Mouse (Mus musculus) limb, embryonic 10.5 days (tissue): ENCODE measurements around the gene Car14. TPM values are rescaled to one million over a fixed set of nuclear protein-coding genes. Genes with fewer than 3 reads are reported as not detected.
A peak's percentile ranks its signal among the peaks of the same experiment; 100 is the strongest.
"Not testable (repeated sequence)": the region's sequence is repeated elsewhere in the genome, so short reads cannot be mapped to it uniquely, and the experiment has no call there.

Experiments
- DNase-seq: peaks from one replicate; pipeline ENCODE4 v3.0.0-alpha.2; 2017; ENCODE audit warnings: low spot score
- H3K27ac ChIP-seq: fragments of 300-500 bp; sonication (generic); 2 replicates; pipeline ENCODE4 v1.5.1; 2016; ENCODE audit warnings: mild to moderate bottlenecking
- H3K27me3 ChIP-seq: fragments of 300-500 bp; sonication (generic); 2 replicates; pipeline ENCODE4 v1.6.1; 2016; ENCODE audit warnings: low read depth, mild to moderate bottlenecking; ENCODE audit not compliant: poor library complexity, severe bottlenecking
- H3K36me3 ChIP-seq: fragments of 300-500 bp; sonication (generic); 2 replicates; pipeline ENCODE4 v1.6.1; 2016; ENCODE audit warnings: mild to moderate bottlenecking, moderate library complexity
- H3K4me1 ChIP-seq: fragments of 300-500 bp; sonication (generic); 2 replicates; pipeline ENCODE4 v1.6.1; 2016
- H3K4me3 ChIP-seq: fragments of 300-500 bp; sonication (generic); 2 replicates; pipeline ENCODE4 v1.5.1; 2016; ENCODE audit warnings: mild to moderate bottlenecking, moderate library complexity
- H3K9me3 ChIP-seq: fragments of 300-500 bp; sonication (generic); replicated peaks from 2 replicates; pipeline ENCODE4 v1.6.1; 2016; ENCODE audit warnings: mild to moderate bottlenecking
- WGBS: fragments of 180-500 bp; shearing (Covaris S2); methylation state at CpG from one replicate; pipeline ENCODE4 v1.1.7; 2016; 5-methylcytosine and 5-hydroxymethylcytosine counted together
- polyA plus RNA-seq: library from polyadenylated mRNA; unstranded; fragments of >200 nt; fragmentation: Nextera tagmentation; extraction: Ambion mirVana; gene quantifications from 2 replicates; pipeline ENCODE4 v1.2.1, GENCODE M21; 2016

The Car14 gene
- polyA plus RNA-seq, 1 experiment from 2014 or later: 161 TPM

DNA sequence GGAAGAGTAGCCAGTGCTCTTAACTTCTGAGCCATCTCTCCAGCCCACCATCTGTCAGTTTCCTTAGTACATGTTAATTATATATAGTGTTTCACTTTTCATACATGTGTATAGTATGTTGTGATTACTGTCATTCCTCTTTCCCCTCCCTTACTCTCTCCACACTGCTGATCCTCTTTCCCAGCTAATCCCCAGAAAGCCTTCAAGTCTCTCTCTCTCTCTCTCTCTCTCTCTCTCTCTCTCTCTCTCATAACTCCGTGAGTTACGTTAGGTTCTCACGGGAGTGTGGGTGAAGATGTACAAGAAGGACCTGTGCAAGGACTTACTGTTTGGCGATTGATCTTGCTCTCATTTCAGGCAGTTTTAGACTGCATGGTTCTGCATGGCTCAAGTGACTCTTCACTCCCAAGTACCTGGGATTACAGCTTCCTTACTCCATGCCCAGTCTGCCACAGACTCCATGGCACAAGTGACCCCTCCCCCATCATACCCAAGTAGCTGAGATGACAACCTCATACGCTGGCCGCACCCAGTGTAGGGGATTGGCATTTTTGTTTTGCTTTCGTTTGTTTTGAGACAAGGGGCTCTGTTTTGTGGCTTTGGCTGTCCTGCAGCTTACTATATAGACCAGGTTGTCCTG, 28.7 kb upstream of the Car14 start:
- Histone ChIP-seq H3K9me3 (no peaks in the 10 kb centered on the region), H3K4me1 (peaks cover 10% of the 10 kb centered on the region; the same call in 1 of the 2 replicates), H3K27ac (no peak overlapping the region), H3K4me3 (no peak overlapping the region), H3K36me3 (peaks cover 63% of the 10 kb centered on the region), H3K27me3 (no peaks in the 10 kb centered on the region)
- 95% methylated on average over 7 of the region's 7 CpGs for WGBS
- no peak for DNase-seq

DNA sequence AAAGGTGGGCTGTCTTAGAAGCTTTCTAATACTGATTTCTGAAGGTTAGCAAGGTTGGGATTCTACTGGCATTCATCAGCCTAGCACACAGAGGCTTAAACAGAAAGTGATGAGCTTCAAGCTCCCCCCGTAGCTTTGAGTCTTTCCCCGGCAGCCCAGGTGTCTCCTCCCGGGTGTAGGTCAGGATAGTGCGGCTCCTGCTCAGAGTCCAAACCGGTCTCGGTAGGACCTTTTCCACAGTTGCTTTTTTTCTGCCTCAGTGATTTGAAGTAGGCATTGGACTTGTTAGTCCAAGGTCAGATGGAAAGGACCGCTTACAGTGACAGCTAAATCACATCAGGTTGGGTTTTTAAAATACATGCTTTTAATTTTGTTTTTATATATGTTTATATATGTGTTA, 28.1 kb upstream of the Car14 start:
- Histone ChIP-seq H3K9me3 (no peaks in the 10 kb centered on the region), H3K27ac (no peak overlapping the region), H3K4me1 (peaks cover 10% of the 10 kb centered on the region; the same call in 1 of the 2 replicates), H3K27me3 (no peaks in the 10 kb centered on the region), H3K36me3 (peaks cover 57% of the 10 kb centered on the region), H3K4me3 (no peak overlapping the region)
- 94% methylated on average over 7 of the region's 7 CpGs for WGBS
- DNase-seq: no peak

DNA sequence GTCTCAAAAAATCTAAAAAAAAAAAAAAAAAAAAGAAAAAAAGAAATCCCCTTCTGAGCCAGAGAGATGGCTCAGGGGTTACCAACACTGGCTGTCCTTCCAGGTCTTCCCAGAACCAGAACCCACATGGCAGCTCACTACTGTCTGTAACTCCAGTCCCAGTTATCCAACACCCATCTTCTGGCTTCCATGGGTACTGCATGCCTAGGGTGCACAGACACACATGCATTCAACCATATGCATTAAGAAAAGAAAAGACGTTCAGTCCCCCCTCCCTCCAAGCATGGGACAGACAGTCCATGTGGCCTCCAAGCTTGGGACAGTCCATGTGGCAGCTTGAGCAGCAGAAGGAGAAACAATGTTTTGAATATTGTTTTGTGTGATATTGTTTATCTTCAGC, 27.7 kb upstream of the Car14 start:
- Histone ChIP-seq H3K9me3 (no peaks in the 10 kb centered on the region), H3K27me3 (no peaks in the 10 kb centered on the region), H3K4me3 (no peak overlapping the region; the same call in 1 of the 2 replicates), H3K36me3 (peaks cover 52% of the 10 kb centered on the region), H3K27ac (no peak overlapping the region), H3K4me1 (peaks cover 10% of the 10 kb centered on the region; the same call in 1 of the 2 replicates)
- no peak for DNase-seq
- 71% methylated on average over 1 of the region's 1 CpGs for WGBS

DNA sequence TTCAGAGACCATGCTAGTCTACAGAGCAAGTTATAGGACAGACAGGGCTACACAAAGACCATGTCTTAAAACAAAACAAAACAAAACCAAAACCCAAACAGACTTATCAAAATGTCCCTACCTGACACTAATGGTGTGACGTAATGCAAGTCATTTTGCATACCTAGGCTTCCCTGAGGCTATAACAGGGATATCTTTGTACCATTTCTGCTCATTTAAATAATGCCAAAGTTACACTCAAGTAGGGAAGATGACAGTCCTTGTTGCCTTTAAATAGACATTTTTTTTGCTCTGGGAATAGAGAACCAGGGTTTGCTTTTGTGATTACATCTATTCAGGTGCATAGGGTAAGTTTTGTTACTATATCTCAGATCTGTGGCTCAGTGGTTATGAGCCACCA, 27.0 kb upstream of the Car14 start:
- Histone ChIP-seq H3K9me3 (no peaks in the 10 kb centered on the region), H3K36me3 (peaks cover 46% of the 10 kb centered on the region), H3K4me3 (peak overlapping the region; percentile 95), H3K4me1 (peaks cover 10% of the 10 kb centered on the region; the same call in 1 of the 2 replicates), H3K27me3 (no peaks in the 10 kb centered on the region), H3K27ac (no peak overlapping the region)
- WGBS: 98% methylated on average over 1 of the region's 1 CpGs
- DNase-seq: no peak

DNA sequence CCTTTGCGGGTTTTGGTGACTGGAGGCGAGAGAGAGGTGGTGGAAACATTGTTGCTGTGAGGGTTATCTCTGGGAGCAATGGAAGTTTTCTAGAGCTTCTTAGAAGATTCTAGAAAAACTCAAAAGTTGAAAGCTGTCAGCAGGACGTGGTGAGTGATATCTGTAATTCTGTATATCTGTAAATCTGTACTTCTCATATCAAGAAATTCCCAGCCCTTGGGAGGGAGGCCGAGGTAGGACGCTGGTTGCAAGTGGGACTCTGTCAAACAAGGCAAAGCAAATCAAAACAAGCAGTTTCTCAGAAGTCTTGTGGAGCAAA, 25.9 kb upstream of the Car14 start:
- peaks cover 37% of the 10 kb centered on the region for H3K36me3 ChIP-seq
- no peaks in the 10 kb centered on the region for H3K27me3 ChIP-seq
- no peaks in the 10 kb centered on the region for H3K9me3 ChIP-seq
- WGBS: 4% methylated on average over 5 of the region's 5 CpGs
- H3K27ac ChIP-seq: peak overlapping the region; percentile 96
- H3K4me3 ChIP-seq: peak overlapping the region; percentile 95
- H3K4me1 ChIP-seq: peaks cover 10% of the 10 kb centered on the region; the same call in 1 of the 2 replicates
- peak; percentile 41 for DNase-seq

DNA sequence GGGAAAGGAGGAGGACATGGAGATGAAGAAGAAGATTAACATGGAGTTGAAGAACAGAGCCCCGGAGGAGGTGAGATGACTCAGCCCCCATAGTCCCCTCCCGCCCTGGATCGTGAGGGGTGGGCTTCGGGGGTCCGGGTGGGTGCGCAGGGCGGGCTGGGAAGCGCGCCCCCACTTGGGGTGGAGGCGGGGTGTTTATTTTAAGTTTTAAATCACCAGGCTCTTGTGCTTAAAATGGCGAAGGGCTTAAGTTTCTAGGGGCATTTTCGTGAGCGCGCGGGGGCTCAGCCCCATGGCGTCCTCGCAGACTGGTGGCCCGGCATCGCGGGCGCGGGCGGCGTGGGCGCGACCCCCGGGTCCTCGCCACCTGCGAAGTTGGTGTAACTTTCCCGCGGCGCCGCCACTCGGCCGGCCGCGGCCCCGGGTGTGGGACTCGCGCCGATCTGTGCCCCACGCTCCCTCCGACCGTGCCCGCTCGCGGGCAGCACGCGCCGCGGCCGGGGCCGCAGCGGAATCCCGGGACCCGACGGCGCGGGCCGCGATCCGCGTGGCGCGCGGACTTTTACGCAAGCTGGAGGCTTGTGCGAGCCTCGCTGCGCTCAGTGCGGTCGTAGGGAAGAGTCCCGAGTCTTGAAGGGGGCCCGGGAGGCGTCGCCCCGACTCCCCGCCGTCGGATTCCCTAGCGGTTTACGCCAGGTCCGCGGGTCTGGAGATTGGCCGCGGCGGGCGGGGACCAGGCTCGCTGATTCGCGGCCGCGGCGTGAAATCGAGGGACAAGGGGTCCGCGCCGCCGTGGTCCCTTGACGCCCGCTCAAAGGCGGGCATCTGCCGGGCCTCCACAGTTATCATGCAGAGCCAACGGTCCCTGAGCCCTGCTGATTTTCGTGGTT, 25.3 kb upstream of the Car14 start:
- DNase-seq: peak; percentile 78
- Histone ChIP-seq H3K36me3 (peaks cover 31% of the 10 kb centered on the region), H3K9me3 (no peaks in the 10 kb centered on the region), H3K27ac (peak overlapping the region; percentile 96), H3K4me3 (peak overlapping the region; percentile 95), H3K27me3 (no peaks in the 10 kb centered on the region), H3K4me1 (peaks cover 10% of the 10 kb centered on the region; the same call in 1 of the 2 replicates)
- under 1% methylated on average over 105 of the region's 105 CpGs for WGBS

DNA sequence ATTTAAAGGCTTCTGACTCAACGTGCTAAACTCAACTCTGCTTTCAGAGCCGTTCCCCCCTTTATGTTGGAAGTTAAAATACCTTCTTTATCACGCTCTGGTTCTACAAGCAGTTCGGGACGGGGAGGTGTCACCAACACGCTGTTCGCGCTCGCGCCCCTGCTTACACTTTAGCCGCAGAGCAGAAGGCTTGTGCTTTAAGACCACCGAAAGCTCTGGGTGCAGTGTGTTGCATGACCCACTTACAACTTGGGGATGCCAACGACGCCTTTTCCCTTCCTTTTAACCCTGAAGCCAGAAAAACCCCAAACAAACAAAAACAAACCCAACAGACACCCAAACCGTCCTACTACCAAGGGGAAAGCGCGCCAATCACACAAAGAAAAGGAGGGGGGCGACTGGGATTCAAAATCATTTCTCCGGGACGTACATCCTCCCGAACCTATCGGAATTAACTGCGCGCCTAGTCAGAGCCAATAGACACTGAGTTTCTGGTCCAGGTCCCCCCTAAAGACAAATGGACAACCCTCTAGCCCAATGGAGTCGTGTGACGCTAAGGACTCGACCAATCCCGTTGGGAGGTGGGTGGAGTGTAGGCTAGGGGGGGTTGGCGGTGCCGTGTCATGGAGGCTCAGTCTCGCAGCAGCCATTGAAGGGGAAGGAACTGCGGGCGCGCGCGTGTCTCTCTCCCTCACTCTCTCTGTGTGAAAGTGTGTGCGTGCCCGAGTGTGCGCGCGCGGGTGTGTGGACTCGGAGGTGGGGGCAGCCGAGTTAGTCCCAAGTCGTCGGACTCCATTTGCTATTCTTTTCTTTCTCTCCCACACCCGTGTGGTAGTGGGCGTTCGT, 24.4 kb upstream of the Car14 start, which contains the start of gene Anp32e:
Gene Anp32e, plus strand, starts transcription at position 589 of the 846 bp plus-strand sequence.
- Histone ChIP-seq H3K4me1 (peaks cover 10% of the 10 kb centered on the region; the same call in 1 of the 2 replicates), H3K27me3 (no peaks in the 10 kb centered on the region), H3K27ac (peak within 1 kb of the TSS; percentile 96), H3K4me3 (peak within 1 kb of the TSS; percentile 95), H3K36me3 (peaks cover 21% of the 10 kb centered on the region), H3K9me3 (no peaks in the 10 kb centered on the region)
- WGBS: under 1% methylated on average over 49 of the region's 49 CpGs
- peak; percentile 96 for DNase-seq

DNA sequence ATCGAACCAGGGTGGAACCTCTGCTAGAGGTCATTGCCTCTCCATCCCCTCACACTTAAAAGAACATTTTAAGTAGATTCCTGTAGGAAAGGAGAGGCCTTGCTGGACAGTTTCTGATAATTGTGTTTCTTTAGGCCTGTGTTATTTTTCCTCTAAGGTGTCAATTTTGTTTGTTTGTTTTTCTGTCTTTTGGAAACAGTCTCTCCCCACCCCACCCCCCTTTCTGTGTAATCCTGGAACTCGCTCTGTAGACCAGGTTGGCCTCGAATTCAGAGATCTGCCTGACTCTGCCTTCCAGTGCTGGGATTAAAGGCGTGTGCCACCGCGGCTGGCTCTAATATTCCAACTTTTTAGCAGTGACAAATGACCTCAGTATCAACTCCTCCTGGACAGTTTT, 23.8 kb upstream of the Car14 start:
- no peaks in the 10 kb centered on the region for H3K9me3 ChIP-seq
- H3K4me3 ChIP-seq: peak overlapping the region; percentile 95
- no peak for DNase-seq
- H3K27ac ChIP-seq: peak overlapping the region; percentile 96
- 72% methylated on average over 6 of the region's 6 CpGs for WGBS
- H3K27me3 ChIP-seq: no peaks in the 10 kb centered on the region
- peaks cover 10% of the 10 kb centered on the region; the same call in 1 of the 2 replicates for H3K4me1 ChIP-seq
- peaks cover 15% of the 10 kb centered on the region for H3K36me3 ChIP-seq

DNA sequence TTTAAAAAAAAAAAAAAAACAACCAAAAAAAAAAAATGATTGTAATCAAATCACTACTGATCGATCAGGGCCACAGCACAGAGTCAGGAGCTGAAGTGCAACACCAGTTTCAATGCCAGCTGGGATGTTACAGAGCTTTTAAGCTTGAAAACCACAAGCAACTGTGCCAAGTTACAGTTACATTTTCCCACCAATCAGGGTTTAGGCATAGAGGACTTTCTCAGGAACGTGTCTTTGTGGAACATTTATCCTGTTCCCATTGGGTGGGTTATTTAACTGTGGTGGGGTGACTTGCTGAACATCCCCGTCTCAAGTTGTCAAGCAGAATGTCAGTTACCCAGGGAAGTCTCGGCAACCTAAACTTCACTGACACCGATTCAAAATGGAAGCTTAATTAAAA, 20.6 kb upstream of the Car14 start:
- 89% methylated on average over 5 of the region's 5 CpGs for WGBS

DNA sequence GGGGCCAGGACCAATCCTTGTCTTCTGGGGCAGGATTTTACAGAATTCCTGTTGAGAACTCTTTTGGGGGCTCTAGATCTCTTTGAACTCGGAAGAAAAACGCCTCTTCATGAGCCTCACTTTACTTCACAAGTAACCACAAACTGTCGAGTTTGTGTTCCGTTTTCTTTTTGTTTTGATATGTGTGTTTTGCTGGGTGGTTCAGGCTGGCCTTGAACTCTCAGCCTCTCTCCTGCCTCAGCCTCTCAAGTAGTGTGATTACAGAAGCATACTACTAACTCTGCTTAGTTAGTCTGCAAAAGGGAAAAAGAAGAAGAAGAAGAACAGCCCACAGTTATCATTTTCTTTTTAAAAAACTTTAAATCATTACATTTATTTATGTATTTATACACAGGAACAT, 19.7 kb upstream of the Car14 start:
- no peak for DNase-seq

More for the DNA sequence above, 20.6 kb upstream of the Car14 start:
- DNase-seq: no peak
- Histone ChIP-seq H3K27ac (no peak overlapping the region), H3K4me3 (no peak overlapping the region), H3K9me3 (no peaks in the 10 kb centered on the region), H3K4me1 (0 out of 2 replicates have a peak, but pooled peaks cover 4% of the 10 kb centered on the region), H3K27me3 (no peaks in the 10 kb centered on the region), H3K36me3 (no peaks in the 10 kb centered on the region)

DNA sequence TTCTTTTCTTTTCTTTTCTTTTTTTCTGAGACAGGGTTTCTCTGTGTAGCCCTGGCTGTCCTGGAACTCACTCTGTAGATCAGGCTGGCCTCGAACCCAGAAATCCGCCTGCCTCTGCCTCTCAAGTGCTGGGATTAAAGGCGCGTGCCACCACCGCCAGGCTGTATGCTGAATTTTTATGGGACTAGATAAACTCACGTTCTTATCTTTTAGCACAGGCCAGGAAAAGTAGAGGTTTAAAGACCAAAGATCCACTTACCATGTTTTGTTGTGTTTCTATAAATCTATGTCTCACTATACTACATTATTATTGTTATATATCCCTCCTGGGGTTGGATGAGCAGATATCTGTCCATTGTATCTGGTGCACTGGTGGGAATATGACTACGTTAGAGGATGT, 18.9 kb upstream of the Car14 start:
- not testable (repeated sequence) for H3K27me3 ChIP-seq, H3K9me3 ChIP-seq, H3K4me3 ChIP-seq, H3K27ac ChIP-seq, H3K36me3 ChIP-seq, DNase-seq, H3K4me1 ChIP-seq
- 94% methylated on average over 7 of the region's 7 CpGs for WGBS

More for the DNA sequence above, 19.7 kb upstream of the Car14 start:
- no peak overlapping the region for H3K27ac ChIP-seq
- no peaks in the 10 kb centered on the region for H3K36me3 ChIP-seq
- H3K4me1 ChIP-seq: 0 out of 2 replicates have a peak, but pooled peaks cover 4% of the 10 kb centered on the region
- 73% methylated on average over 4 of the region's 4 CpGs for WGBS
- H3K4me3 ChIP-seq: no peak overlapping the region
- H3K9me3 ChIP-seq: no peaks in the 10 kb centered on the region
- no peaks in the 10 kb centered on the region for H3K27me3 ChIP-seq

DNA sequence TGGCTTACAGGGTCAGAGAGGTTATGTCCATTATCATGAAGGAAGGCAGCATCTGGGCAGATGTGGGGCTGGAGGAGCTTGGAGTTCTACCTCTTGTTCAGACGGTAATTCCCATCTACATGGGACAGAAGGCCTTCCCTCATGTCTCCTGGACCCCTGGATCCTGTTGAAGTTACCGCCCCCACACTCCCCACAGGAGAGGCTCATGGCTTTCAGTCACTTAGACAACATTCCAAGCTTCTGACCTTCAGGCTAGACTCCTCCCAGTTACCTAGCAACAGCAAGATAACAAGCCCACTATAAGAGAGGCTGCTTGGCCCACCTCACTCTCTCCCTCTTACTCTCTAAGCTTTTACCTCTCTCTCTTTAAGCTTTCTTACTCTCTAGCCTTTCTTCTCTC, 16.0 kb upstream of the Car14 start:
- not testable (repeated sequence) for H3K9me3 ChIP-seq, H3K27me3 ChIP-seq, DNase-seq, H3K4me3 ChIP-seq, H3K27ac ChIP-seq, H3K4me1 ChIP-seq, H3K36me3 ChIP-seq
- WGBS: 71% methylated on average over 2 of the region's 2 CpGs
